Mouse (Mus musculus) liver, postnatal 0 days (tissue): ENCODE measurements around the gene Eva1c.

Experiments
- CTCF ChIP-seq: sonication (generic); IDR thresholded peaks from 2 replicates; pipeline ENCODE4 v1.5.1; 2016; ENCODE audit warnings: antibody characterized with exemption, low read depth
- EP300 ChIP-seq: IDR thresholded peaks from 2 replicates; pipeline ENCODE4 v1.6.1; 2016; ENCODE audit warnings: antibody characterized with exemption, low read depth, mild to moderate bottlenecking

DNA sequence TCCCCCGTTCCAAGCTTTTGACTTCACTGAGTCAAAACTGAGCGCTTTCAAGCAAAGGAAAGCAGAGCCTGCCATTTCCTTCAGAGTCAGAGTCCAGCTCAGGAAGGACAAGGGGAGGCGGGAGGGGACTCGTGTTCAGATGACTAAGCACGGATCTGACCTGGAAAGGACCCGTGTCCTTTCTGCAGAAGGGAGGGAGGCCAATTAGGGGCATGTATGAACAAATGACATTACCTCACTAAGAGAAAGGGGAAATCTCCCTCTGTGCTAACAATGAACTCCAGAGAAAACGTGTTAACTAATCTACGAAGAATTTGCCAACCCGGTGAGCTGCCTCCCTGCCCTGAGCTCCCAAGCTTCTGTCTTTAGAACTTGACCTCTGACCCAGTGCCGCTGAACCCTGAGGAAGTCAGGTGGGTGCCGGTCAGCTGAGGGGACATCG is 89.5 kb downstream of the Eva1c start:
- TF ChIP-seq CTCF, result no peak
- TF ChIP-seq EP300, result no peak; the same call in 1 of the 2 replicates
